Mouse (Mus musculus) T-helper 1 cell (primary cell): ENCODE data around the gene Sema4a.

Experiments used
- in situ Hi-C: fragments of 300-600 bp; cut with MboI, MseI; formaldehyde crosslinking; loops from one replicate; pipeline ENCODE4 v1.15.1; 2025; ENCODE audit warnings: high pct_unique_total_duplicates

Sema4a gene

GRCm38 (mm10) chr3:88487396-88487795, 26.4 kb upstream of the Sema4a start:
- in situ Hi-C loops = loop anchor here (5.0 kb wide), 1 partner anchor 35 kb away; no protein-coding TSS in a partner anchor

GRCm38 (mm10) chr3:88486887-88487286, 25.9 kb upstream of the Sema4a start:
- in situ Hi-C loops = loop anchor here (5.0 kb wide), 1 partner anchor 35 kb away; no protein-coding TSS in a partner anchor

- in situ Hi-C loops = loop anchor here (5.0 kb wide), 1 partner anchor 36 kb away; no protein-coding TSS in a partner anchor
Measured at GRCm38 (mm10) chr3:88486043-88486442, 25.1 kb upstream of the Sema4a start.

- in situ Hi-C loops = loop anchor here (5.0 kb wide), 1 partner anchor 38 kb away; no protein-coding TSS in a partner anchor
Measured at GRCm38 (mm10) chr3:88484597-88485316, 23.8 kb upstream of the Sema4a start.

GRCm38 (mm10) chr3:88483621-88484020, 22.6 kb upstream of the Sema4a start:
- in situ Hi-C loops = no loop called here

- in situ Hi-C loops = no loop called here
Measured at GRCm38 (mm10) chr3:88483141-88483540, 22.2 kb upstream of the Sema4a start.

GRCm38 (mm10) chr3:88482336-88482735, 21.4 kb upstream of the Sema4a start:
- in situ Hi-C loops = no loop called here

GRCm38 (mm10) chr3:88481372-88482040, 20.5 kb upstream of the Sema4a start:
- in situ Hi-C loops = no loop called here

GRCm38 (mm10) chr3:88480679-88481078, 19.7 kb upstream of the Sema4a start:
- in situ Hi-C loops = no loop called here

- in situ Hi-C loops = no loop called here
Measured at GRCm38 (mm10) chr3:88479828-88480227, 18.8 kb upstream of the Sema4a start.

GRCm38 (mm10) chr3:88479163-88479562, 18.2 kb upstream of the Sema4a start:
- in situ Hi-C loops = no loop called here

- in situ Hi-C loops = no loop called here
Measured at GRCm38 (mm10) chr3:88477735-88478134, 16.8 kb upstream of the Sema4a start.

GRCm38 (mm10) chr3:88476403-88476802, 15.4 kb upstream of the Sema4a start:
- in situ Hi-C loops = no loop called here

GRCm38 (mm10) chr3:88473571-88473970, 12.6 kb upstream of the Sema4a start:
- in situ Hi-C loops = loop anchor here (5.0 kb wide), 1 partner anchor 66 kb away; no protein-coding TSS in a partner anchor

- in situ Hi-C loops = loop anchor here (5.0 kb wide), 1 partner anchor 66 kb away; no protein-coding TSS in a partner anchor
Measured at GRCm38 (mm10) chr3:88473020-88473419, 12.0 kb upstream of the Sema4a start.

- in situ Hi-C loops = loop anchor here (5.0 kb wide), 1 partner anchor 64 kb away; no protein-coding TSS in a partner anchor
Measured at GRCm38 (mm10) chr3:88470943-88471479, 10.0 kb upstream of the Sema4a start.

- in situ Hi-C loops = no loop called here
Measured at GRCm38 (mm10) chr3:88469466-88469865, 8.5 kb upstream of the Sema4a start.

GRCm38 (mm10) chr3:88467116-88467824, 6.3 kb upstream of the Sema4a start:
- in situ Hi-C loops = no loop called here

GRCm38 (mm10) chr3:88465127-88465526, 4.1 kb upstream of the Sema4a start:
- in situ Hi-C loops = no loop called here

- in situ Hi-C loops = no loop called here
Measured at GRCm38 (mm10) chr3:88464425-88464824, 3.4 kb upstream of the Sema4a start.

- in situ Hi-C loops = no loop called here
Measured at GRCm38 (mm10) chr3:88460029-88460428, 953 bp downstream of the Sema4a start.

- in situ Hi-C loops = no loop called here
Measured at GRCm38 (mm10) chr3:88458778-88459219, 2.2 kb downstream of the Sema4a start.
